Mouse (Mus musculus) limb, embryonic 14.5 days (tissue): ENCODE results near the gene Sorcs2. TPM values are rescaled to one million over a fixed set of nuclear protein-coding genes. Genes with fewer than 3 reads are reported as not detected.

Source experiments
- ATAC-seq: fragments of 200-750 bp; cut with Nextera tagmentation; 2 replicates; pipeline ENCODE4 v1.8.0; 2017; ENCODE audit warnings: low read depth, moderate number of reproducible peaks, moderate TSS enrichment; ENCODE audit not compliant: low FRiP score
- DNase-seq: peaks from one replicate; pipeline ENCODE4 v3.0.0-alpha.2; 2015; ENCODE audit warnings: low spot score
- H3K27ac ChIP-seq: fragments of 300-500 bp; sonication (generic); replicated peaks from 2 replicates; pipeline ENCODE4 v1.5.1; 2014; ENCODE audit warnings: low read depth, mild to moderate bottlenecking, low read length, moderate library complexity, mixed read lengths
- H3K27me3 ChIP-seq: fragments of 300-500 bp; sonication (generic); 2 replicates; pipeline ENCODE4 v1.6.1; 2014; ENCODE audit warnings: low read length, mixed read lengths; ENCODE audit not compliant: control insufficient read depth, insufficient read depth
- H3K36me3 ChIP-seq: fragments of 300-500 bp; sonication (generic); 2 replicates; pipeline ENCODE4 v1.6.1; 2014; ENCODE audit warnings: mild to moderate bottlenecking, low read length, moderate library complexity, mixed read lengths; ENCODE audit not compliant: control insufficient read depth, insufficient read depth
- H3K4me1 ChIP-seq: fragments of 300-500 bp; sonication (generic); 2 replicates; pipeline ENCODE4 v1.6.1; 2014; ENCODE audit warnings: antibody characterized with exemption, low read length, mixed read lengths; ENCODE audit not compliant: control insufficient read depth, insufficient read depth
- H3K4me2 ChIP-seq: fragments of 300-500 bp; sonication (generic); replicated peaks from 2 replicates; pipeline ENCODE4 v1.6.1; 2014; ENCODE audit warnings: low read depth, mild to moderate bottlenecking, low read length, moderate library complexity; ENCODE audit not compliant: severe bottlenecking
- H3K4me3 ChIP-seq: fragments of 300-500 bp; sonication (generic); replicated peaks from 2 replicates; pipeline ENCODE4 v1.5.1; 2014; ENCODE audit warnings: low read length
- H3K9ac ChIP-seq: fragments of 300-500 bp; sonication (generic); 2 replicates; pipeline ENCODE4 v1.6.1; 2014; ENCODE audit warnings: mild to moderate bottlenecking, low read depth, low read length, moderate library complexity; ENCODE audit not compliant: severe bottlenecking
- H3K9me3 ChIP-seq: fragments of 300-500 bp; sonication (generic); 2 replicates; pipeline ENCODE4 v1.6.1; 2016; ENCODE audit warnings: low read length; ENCODE audit not compliant: control insufficient read depth
- POLR2A ChIP-seq: fragments of 200-500 bp; IDR thresholded peaks from 2 replicates; pipeline ENCODE4 v1.8.0; 2012; ENCODE audit warnings: inconsistent platforms, mild to moderate bottlenecking, moderate library complexity, borderline replicate concordance; ENCODE audit not compliant: insufficient read depth, insufficient read length; ENCODE audit errors: extremely low read depth
- WGBS: fragments of 180-500 bp; shearing (Covaris S2); extraction: QIAGEN DNeasy Blood & Tissue Kit; methylation state at CpG from one replicate; pipeline ENCODE4 v1.1.7; 2014; 5-methylcytosine and 5-hydroxymethylcytosine counted together
- polyA plus RNA-seq, 2 experiments: library from polyadenylated mRNA; depleted of rRNA in 1 of 2; stranded (reverse) in 1 of 2; unstranded in 1 of 2; fragments of >200 nt; fragmentation: Nextera tagmentation in 1 of 2; extraction: Ambion mirVana in 1 of 2; gene quantifications; 2 replicates each; pipeline versions ENCODE4 v1.2.1 to v1.2.3; 2012 to 2014

Sorcs2 gene
- polyA plus RNA-seq, 2 experiments = 25.4 to 34.4 TPM

- 63% methylated on average over 9 of the region's 9 CpGs for WGBS
- ATAC-seq (no peak), DNase-seq (no peak)
- Histone ChIP-seq H3K9ac (no peak overlapping the region), H3K4me3 (no peak overlapping the region), H3K27me3 (no peaks in the 10 kb centered on the region), H3K27ac (no peak overlapping the region), H3K4me1 (peaks cover 25% of the 10 kb centered on the region), H3K4me2 (no peak overlapping the region), H3K36me3 (no peaks in the 10 kb centered on the region), H3K9me3 (no peaks in the 10 kb centered on the region)
- TF ChIP-seq POLR2A = no peak
These were observed 8.0 kb downstream of the Sorcs2 start for GRCm38 (mm10) chr5:36389731-36390590.

- H3K4me3 ChIP-seq = no peak overlapping the region
- no peaks in the 10 kb centered on the region for H3K27me3 ChIP-seq
- H3K4me1 ChIP-seq = peaks cover 41% of the 10 kb centered on the region
- no peaks in the 10 kb centered on the region for H3K36me3 ChIP-seq
- H3K9ac ChIP-seq = no peak overlapping the region
- 1% methylated on average over 5 of the region's 5 CpGs for WGBS
- DNase-seq (peak; percentile 83), ATAC-seq (peak; percentile 87)
- TF ChIP-seq POLR2A = no peak
- no peaks in the 10 kb centered on the region for H3K9me3 ChIP-seq
- peak overlapping the region; percentile 28 for H3K4me2 ChIP-seq
- H3K27ac ChIP-seq = peak overlapping the region; percentile 48; the same call in 1 of the 2 replicates
These were observed 12.9 kb downstream of the Sorcs2 start for GRCm38 (mm10) chr5:36385062-36385461.

DNA sequence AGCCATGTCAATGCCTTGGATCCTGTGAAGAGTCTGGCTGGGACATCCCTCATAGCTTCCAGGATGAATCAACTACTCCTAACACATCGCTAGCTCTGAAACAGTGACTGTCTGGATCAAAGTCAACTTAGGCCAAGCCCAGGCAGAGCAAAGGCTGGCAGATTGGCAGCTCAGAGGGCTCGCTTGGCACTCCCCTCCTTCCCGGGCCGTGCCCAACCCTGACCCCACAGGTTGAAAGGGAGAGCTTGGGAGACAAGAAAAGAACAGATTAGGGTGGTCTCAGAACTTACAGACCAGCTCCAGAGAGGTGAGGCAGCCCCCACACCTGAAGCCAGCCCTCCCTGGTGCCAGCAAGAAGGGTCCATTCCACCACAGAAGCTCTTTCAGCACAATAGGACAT is 14.5 kb downstream of the Sorcs2 start:
- no peak overlapping the region for H3K27ac ChIP-seq
- no peaks in the 10 kb centered on the region for H3K27me3 ChIP-seq
- DNase-seq = no peak
- ATAC-seq = no peak
- WGBS = 95% methylated on average over 4 of the region's 4 CpGs
- no peak overlapping the region for H3K4me3 ChIP-seq
- no peak overlapping the region for H3K9ac ChIP-seq
- H3K4me1 ChIP-seq = peaks cover 42% of the 10 kb centered on the region
- no peak for TF ChIP-seq POLR2A
- no peaks in the 10 kb centered on the region for H3K9me3 ChIP-seq
- H3K36me3 ChIP-seq = no peaks in the 10 kb centered on the region
- no peak overlapping the region for H3K4me2 ChIP-seq

GRCm38 (mm10) chr5:36382721-36383120 is 15.2 kb downstream of the Sorcs2 start:
- H3K27ac ChIP-seq = no peak overlapping the region
- no peaks in the 10 kb centered on the region for H3K9me3 ChIP-seq
- no peak overlapping the region for H3K4me3 ChIP-seq
- H3K4me1 ChIP-seq = peaks cover 47% of the 10 kb centered on the region
- WGBS = 70% methylated on average over 4 of the region's 4 CpGs
- TF ChIP-seq POLR2A = no peak
- no peaks in the 10 kb centered on the region for H3K27me3 ChIP-seq
- no peaks in the 10 kb centered on the region for H3K36me3 ChIP-seq
- DNase-seq (no peak), ATAC-seq (no peak)
- H3K9ac ChIP-seq = no peak overlapping the region
- no peak overlapping the region for H3K4me2 ChIP-seq

DNA sequence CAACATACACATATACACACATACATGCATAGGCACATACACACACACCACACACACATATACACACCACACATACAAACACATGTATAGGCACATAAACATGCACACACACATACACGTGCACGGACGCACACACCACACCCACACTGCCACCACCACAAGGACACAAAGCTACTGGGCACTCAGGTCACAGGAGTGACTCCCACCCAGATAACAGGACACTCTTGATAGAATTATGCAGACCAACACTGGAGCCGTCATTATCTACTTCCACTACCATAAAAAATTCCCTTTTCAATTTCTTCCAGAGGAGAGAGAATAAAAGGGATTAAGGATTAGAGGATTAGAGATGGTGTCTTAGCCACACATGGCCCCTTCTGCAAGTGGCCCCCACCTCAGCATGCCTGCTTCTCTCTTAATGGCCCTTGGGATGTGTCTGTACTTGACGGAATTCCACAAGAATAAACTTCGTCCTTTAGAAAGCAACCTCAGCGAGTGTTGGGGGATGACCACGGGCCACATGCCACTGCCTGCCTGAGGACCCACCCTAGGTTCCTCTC is 15.7 kb downstream of the Sorcs2 start:
- H3K9ac ChIP-seq = no peak overlapping the region
- no peaks in the 10 kb centered on the region for H3K27me3 ChIP-seq
- H3K4me2 ChIP-seq = no peak overlapping the region
- no peak overlapping the region for H3K4me3 ChIP-seq
- TF ChIP-seq POLR2A = no peak
- DNase-seq (no peak), ATAC-seq (no peak)
- H3K9me3 ChIP-seq = no peaks in the 10 kb centered on the region
- WGBS = 65% methylated on average over 8 of the region's 8 CpGs
- no peak overlapping the region for H3K27ac ChIP-seq
- H3K4me1 ChIP-seq = peaks cover 52% of the 10 kb centered on the region
- no peaks in the 10 kb centered on the region for H3K36me3 ChIP-seq
